In the genomic region with DNA sequence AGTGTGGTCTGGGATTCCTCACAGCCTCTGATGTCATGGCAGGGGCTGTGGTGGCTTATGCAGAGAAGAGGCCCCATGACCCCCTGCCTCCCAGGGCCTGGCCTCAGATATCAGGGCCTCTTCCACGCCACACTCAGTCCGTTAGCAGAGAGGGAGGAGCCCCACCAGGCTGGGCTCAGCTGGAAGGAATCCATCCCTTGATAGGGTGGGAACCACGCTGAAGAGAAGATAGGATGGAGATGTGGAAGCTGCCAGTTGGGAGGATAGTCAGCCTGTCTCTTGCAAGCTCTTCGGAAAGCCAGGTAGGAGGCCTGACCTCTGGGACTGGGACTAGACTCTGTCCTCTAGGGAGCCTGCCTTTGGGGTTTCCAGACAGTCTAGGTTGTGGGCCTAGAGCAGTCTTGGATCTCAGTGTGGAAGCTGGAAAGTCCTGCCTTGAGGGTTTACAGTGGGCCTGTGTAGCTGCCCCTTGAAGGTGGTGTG, we compare ENCODE assay signal across 7 mouse cellular contexts.
DNase-seq lines count a peak whose midpoint lies in the region; ATAC-seq lines count a peak whose summit lies in the region.

No protein-coding gene starts in this region.

- ATAC-seq in forebrain, embryonic 12.5 days (ENCODE audit: low FRiP score), result peak; percentile 39
- ATAC-seq in liver, embryonic 11.5 days (replicated peaks; ENCODE audit: low FRiP score), result peak; percentile 86
- ATAC-seq in stomach, embryonic 15.5 days (ENCODE audit: insufficient read depth, low FRiP score, low read depth), result peak; percentile 47

- WGBS in forebrain, embryonic 12.5 days, result 25% methylated on average over 4 of the region's 4 CpGs
- WGBS in liver, embryonic 11.5 days, result 7% methylated on average over 4 of the region's 4 CpGs
- 23% methylated on average over 4 of the region's 4 CpGs for WGBS in stomach, embryonic 15.5 days

- no peaks in the 10 kb centered on the region for H3K9me3 ChIP-seq in forebrain, embryonic 12.5 days
- no peaks in the 10 kb centered on the region for H3K9me3 ChIP-seq in liver, embryonic 11.5 days (ENCODE audit: control insufficient read depth, low read length)
- no peaks in the 10 kb centered on the region for H3K9me3 ChIP-seq in stomach, embryonic 15.5 days

- H3K4me3 ChIP-seq in forebrain, embryonic 12.5 days (replicated peaks), result peak overlapping the region; percentile 11
- peak overlapping the region; percentile 60 for H3K4me3 ChIP-seq in liver, embryonic 11.5 days (ENCODE audit: low read depth, low read length)
- peak overlapping the region; percentile 8; the same call in 1 of the 2 replicates for H3K4me3 ChIP-seq in stomach, embryonic 15.5 days (replicated peaks)

- intact Hi-C loops in left cerebral cortex, postnatal 14 days (cut with DNase I), result no loop called here

- peaks cover 96% of the 10 kb centered on the region for H3K4me1 ChIP-seq in forebrain, embryonic 12.5 days
- H3K4me1 ChIP-seq in liver, embryonic 11.5 days (replicated peaks; ENCODE audit: control insufficient read depth, insufficient read depth, low read length), result peaks cover 96% of the 10 kb centered on the region
- H3K4me1 ChIP-seq in stomach, embryonic 15.5 days, result peaks cover 79% of the 10 kb centered on the region

- peak overlapping the region; percentile 45 for H3K9ac ChIP-seq in forebrain, embryonic 12.5 days
- peak overlapping the region; percentile 61 for H3K9ac ChIP-seq in liver, embryonic 11.5 days (ENCODE audit: low read depth, low read length)
- no peak overlapping the region for H3K9ac ChIP-seq in stomach, embryonic 15.5 days

- H3K36me3 ChIP-seq in forebrain, embryonic 12.5 days (replicated peaks), result no peaks in the 10 kb centered on the region
- H3K36me3 ChIP-seq in liver, embryonic 11.5 days (ENCODE audit: control insufficient read depth, insufficient read depth, low read length), result no peaks in the 10 kb centered on the region
- no peaks in the 10 kb centered on the region for H3K36me3 ChIP-seq in stomach, embryonic 15.5 days

- H3K27ac ChIP-seq in forebrain, embryonic 12.5 days, result peak overlapping the region; percentile 83
- peak overlapping the region; percentile 90 for H3K27ac ChIP-seq in liver, embryonic 11.5 days (ENCODE audit: low read depth, low read length)
- peak overlapping the region; percentile 80 for H3K27ac ChIP-seq in stomach, embryonic 15.5 days

- peak overlapping the region; percentile 50 for H3K4me2 ChIP-seq in forebrain, embryonic 12.5 days
- peak overlapping the region; percentile 97 for H3K4me2 ChIP-seq in liver, embryonic 11.5 days
- H3K4me2 ChIP-seq in stomach, embryonic 15.5 days, result peak overlapping the region; percentile 41

- DNase-seq in spleen, postnatal 4 days (ENCODE audit: low spot score in 2 of 2), result peak; percentile 65 to 77
- DNase-seq in spleen, adult 18-20 months, result no peak
- DNase-seq in liver, embryonic 11.5 days (ENCODE audit: low spot score), result peak; percentile 70
- DNase-seq in frontal cortex, postnatal 36 days (ENCODE audit: low spot score in 2 of 2), result no peak
- no peak for DNase-seq in left cerebral cortex, postnatal 14 days (ENCODE audit: low spot score in 2 of 2)

- H3K27me3 ChIP-seq in forebrain, embryonic 12.5 days, result peaks cover 9% of the 10 kb centered on the region; the same call in 1 of the 2 replicates
- no peaks in the 10 kb centered on the region for H3K27me3 ChIP-seq in liver, embryonic 11.5 days (replicated peaks; ENCODE audit: control insufficient read depth, insufficient read depth, low read length)
- no peaks in the 10 kb centered on the region for H3K27me3 ChIP-seq in stomach, embryonic 15.5 days (replicated peaks)

Comparison
In these comparisons a context has a peak if more than half of its experiments do, and no peak if none do; other contexts are left out.
1. DNase-seq: peak in spleen, postnatal 4 days (2 of 2) and liver, embryonic 11.5 days (single experiment); none in spleen, adult 18-20 months (0 of 2), frontal cortex, postnatal 36 days (0 of 2) and left cerebral cortex, postnatal 14 days (0 of 2).
2. H3K4me2 ChIP-seq: peak in every context shown above with its lines; median percentile 97 in liver, embryonic 11.5 days; 50 in forebrain, embryonic 12.5 days; 41 in stomach, embryonic 15.5 days.
3. H3K4me3 ChIP-seq: peak in every context shown above with its lines; median percentile 60 in liver, embryonic 11.5 days; 11 in forebrain, embryonic 12.5 days; 8 in stomach, embryonic 15.5 days.
4. Peak in every context shown above with its lines, with median percentiles within 50 percentile points of each other: ATAC-seq and H3K27ac ChIP-seq.